Mouse (Mus musculus) forebrain, postnatal 0 days (tissue): ENCODE data around the gene Snx29. TPM values are rescaled to one million over a fixed set of nuclear protein-coding genes. Genes with fewer than 3 reads are reported as not detected.

Experiments used
- ATAC-seq: fragments of 200-750 bp; cut with Nextera tagmentation; 2 replicates; pipeline ENCODE4 v1.8.0; 2017; ENCODE audit warnings: mild to moderate bottlenecking, moderate library complexity
- DNase-seq: peaks from one replicate; pipeline ENCODE4 v3.0.0-alpha.2; 2015
- H3K27ac ChIP-seq: fragments of 300-500 bp; sonication (generic); 2 replicates; pipeline ENCODE4 v1.5.1; 2014; ENCODE audit warnings: low read depth, mild to moderate bottlenecking, antibody characterized with exemption, low read length, moderate library complexity, mixed read lengths
- H3K27me3 ChIP-seq: fragments of 300-500 bp; sonication (generic); 2 replicates; pipeline ENCODE4 v1.6.1; 2014; ENCODE audit warnings: mild to moderate bottlenecking, low read length, mixed read lengths; ENCODE audit not compliant: insufficient read depth
- H3K36me3 ChIP-seq: fragments of 300-500 bp; sonication (generic); 2 replicates; pipeline ENCODE4 v1.6.1; 2014; ENCODE audit warnings: mild to moderate bottlenecking, moderate library complexity; ENCODE audit not compliant: insufficient read depth
- H3K4me1 ChIP-seq: fragments of 300-500 bp; sonication (generic); 2 replicates; pipeline ENCODE4 v1.6.1; 2014; ENCODE audit warnings: antibody characterized with exemption; ENCODE audit not compliant: insufficient read depth
- H3K4me2 ChIP-seq: fragments of 300-500 bp; sonication (generic); 2 replicates; pipeline ENCODE4 v1.6.1; 2014; ENCODE audit warnings: low read depth, mild to moderate bottlenecking, moderate library complexity
- H3K4me3 ChIP-seq: fragments of 300-500 bp; sonication (generic); 2 replicates; pipeline ENCODE4 v1.5.1; 2014; ENCODE audit warnings: low read depth, low read length, mixed read lengths
- H3K9ac ChIP-seq: fragments of 300-500 bp; sonication (generic); 2 replicates; pipeline ENCODE4 v1.6.1; 2014; ENCODE audit warnings: mild to moderate bottlenecking
- H3K9me3 ChIP-seq: fragments of 300-500 bp; sonication (generic); 2 replicates; pipeline ENCODE4 v1.6.1; 2016; ENCODE audit warnings: low read length
- CTCF ChIP-seq: sonication (generic); IDR thresholded peaks from 2 replicates; pipeline ENCODE4 v1.5.1; 2016; ENCODE audit warnings: antibody characterized with exemption, control low read depth, low read depth
- WGBS: fragments of 180-500 bp; shearing (Covaris S2); extraction: QIAGEN DNeasy Blood & Tissue Kit; methylation state at CpG from one replicate; pipeline ENCODE4 v1.1.7; 2014; 5-methylcytosine and 5-hydroxymethylcytosine counted together
- polyA plus RNA-seq: library from polyadenylated mRNA; unstranded; fragments of >200 nt; fragmentation: Nextera tagmentation; extraction: Ambion mirVana; gene quantifications from 2 replicates; pipeline ENCODE4 v1.2.1, GENCODE M21; 2015
- total RNA-seq: library from RNA; depleted of rRNA; stranded (reverse); fragments of >200 nt; gene quantifications from 2 replicates; pipeline ENCODE4 v1.2.3, GENCODE M21; 2014

The Snx29 gene
- total and polyA plus RNA-seq, 2 experiments from 2014 or later, result 5.8 to 20.6 TPM

GRCm38 (mm10) chr16:11430520-11430919, 107.8 kb downstream of the Snx29 start:
- no peak overlapping the region for H3K4me3 ChIP-seq
- no peak for ATAC-seq
- DNase-seq, result no peak
- no peaks in the 10 kb centered on the region for H3K27me3 ChIP-seq
- H3K9me3 ChIP-seq, result no peaks in the 10 kb centered on the region
- H3K36me3 ChIP-seq, result no peaks in the 10 kb centered on the region
- 80% methylated on average over 6 of the region's 6 CpGs for WGBS
- H3K4me2 ChIP-seq, result no peak overlapping the region
- H3K27ac ChIP-seq, result no peak overlapping the region
- TF ChIP-seq CTCF, result no peak
- H3K9ac ChIP-seq, result no peak overlapping the region
- H3K4me1 ChIP-seq, result no peaks in the 10 kb centered on the region

- TF ChIP-seq CTCF, result no peak
- ATAC-seq (no peak), DNase-seq (no peak)
- no peak overlapping the region for H3K4me3 ChIP-seq
- H3K9me3 ChIP-seq, result no peaks in the 10 kb centered on the region
- H3K36me3 ChIP-seq, result no peaks in the 10 kb centered on the region
- H3K27ac ChIP-seq, result no peak overlapping the region
- no peaks in the 10 kb centered on the region for H3K4me1 ChIP-seq
- H3K27me3 ChIP-seq, result no peaks in the 10 kb centered on the region
- no peak overlapping the region for H3K9ac ChIP-seq
- H3K4me2 ChIP-seq, result no peak overlapping the region
Observed at GRCm38 (mm10) chr16:11433779-11434178, 111.1 kb downstream of the Snx29 start.

- H3K36me3 ChIP-seq, result no peaks in the 10 kb centered on the region
- H3K9me3 ChIP-seq, result no peaks in the 10 kb centered on the region
- H3K4me2 ChIP-seq, result no peak overlapping the region
- DNase-seq (no peak), ATAC-seq (no peak)
- WGBS, result 86% methylated on average over 3 of the region's 3 CpGs
- H3K27me3 ChIP-seq, result no peaks in the 10 kb centered on the region
- no peak for TF ChIP-seq CTCF
- H3K27ac ChIP-seq, result no peak overlapping the region
- no peak overlapping the region for H3K4me3 ChIP-seq
- H3K9ac ChIP-seq, result no peak overlapping the region
- H3K4me1 ChIP-seq, result no peaks in the 10 kb centered on the region
Observed at GRCm38 (mm10) chr16:11437641-11438040, 114.9 kb downstream of the Snx29 start.

GRCm38 (mm10) chr16:11439417-11439816, 116.7 kb downstream of the Snx29 start:
- ATAC-seq, result no peak

GRCm38 (mm10) chr16:11441616-11442015, 118.9 kb downstream of the Snx29 start:
- 74% methylated on average over 4 of the region's 4 CpGs for WGBS

More at GRCm38 (mm10) chr16:11439417-11439816, 116.7 kb downstream of the Snx29 start:
- no peak for TF ChIP-seq CTCF
- DNase-seq, result no peak
- Histone ChIP-seq H3K4me2 (no peak overlapping the region), H3K9ac (no peak overlapping the region), H3K4me1 (no peaks in the 10 kb centered on the region), H3K4me3 (no peak overlapping the region), H3K36me3 (no peaks in the 10 kb centered on the region), H3K9me3 (no peaks in the 10 kb centered on the region), H3K27ac (no peak overlapping the region), H3K27me3 (no peaks in the 10 kb centered on the region)
- 93% methylated on average over 6 of the region's 6 CpGs for WGBS

GRCm38 (mm10) chr16:11442534-11442933, 119.8 kb downstream of the Snx29 start:
- Histone ChIP-seq H3K4me1 (no peaks in the 10 kb centered on the region), H3K9ac (no peak overlapping the region), H3K4me2 (no peak overlapping the region), H3K27ac (no peak overlapping the region), H3K27me3 (no peaks in the 10 kb centered on the region), H3K9me3 (no peaks in the 10 kb centered on the region), H3K36me3 (peaks cover 9% of the 10 kb centered on the region; the same call in 1 of the 2 replicates), H3K4me3 (no peak overlapping the region)
- TF ChIP-seq CTCF, result no peak
- ATAC-seq (no peak), DNase-seq (no peak)

More at GRCm38 (mm10) chr16:11441616-11442015, 118.9 kb downstream of the Snx29 start:
- no peak overlapping the region for H3K4me3 ChIP-seq
- DNase-seq (no peak), ATAC-seq (no peak)
- H3K36me3 ChIP-seq, result peaks cover under 1% of the 10 kb centered on the region; the same call in 1 of the 2 replicates
- no peaks in the 10 kb centered on the region for H3K27me3 ChIP-seq
- no peak overlapping the region for H3K27ac ChIP-seq
- H3K9me3 ChIP-seq, result no peaks in the 10 kb centered on the region
- no peak overlapping the region for H3K4me2 ChIP-seq
- H3K4me1 ChIP-seq, result no peaks in the 10 kb centered on the region
- H3K9ac ChIP-seq, result no peak overlapping the region
- no peak for TF ChIP-seq CTCF

GRCm38 (mm10) chr16:11444626-11445025, 121.9 kb downstream of the Snx29 start:
- ATAC-seq (no peak), DNase-seq (no peak)
- Histone ChIP-seq H3K9ac (no peak overlapping the region), H3K36me3 (peaks cover 16% of the 10 kb centered on the region), H3K9me3 (no peaks in the 10 kb centered on the region), H3K27me3 (no peaks in the 10 kb centered on the region), H3K27ac (no peak overlapping the region), H3K4me3 (no peak overlapping the region), H3K4me1 (no peaks in the 10 kb centered on the region), H3K4me2 (no peak overlapping the region)
- TF ChIP-seq CTCF, result no peak
- 90% methylated on average over 1 of the region's 1 CpGs for WGBS

- TF ChIP-seq CTCF, result no peak
- ATAC-seq (no peak), DNase-seq (no peak)
- H3K27me3 ChIP-seq, result no peaks in the 10 kb centered on the region
- no peak overlapping the region for H3K9ac ChIP-seq
- whole genome bisulfite sequencing, result 87% methylated on average over 4 of the region's 4 CpGs
- no peak overlapping the region for H3K4me2 ChIP-seq
- H3K9me3 ChIP-seq, result no peaks in the 10 kb centered on the region
- H3K36me3 ChIP-seq, result peaks cover 18% of the 10 kb centered on the region
- H3K4me3 ChIP-seq, result no peak overlapping the region
- H3K4me1 ChIP-seq, result no peaks in the 10 kb centered on the region
- H3K27ac ChIP-seq, result no peak overlapping the region
Observed at GRCm38 (mm10) chr16:11446977-11447376, 124.3 kb downstream of the Snx29 start.
